Mouse (Mus musculus): ENCODE measurements around the gene Gm28048.

Gene Gm28048

GRCm38 (mm10) chr11:22883676-22884075, 98.2 kb downstream of the Gm28048 start:
- no peak for DNase-seq

DNA sequence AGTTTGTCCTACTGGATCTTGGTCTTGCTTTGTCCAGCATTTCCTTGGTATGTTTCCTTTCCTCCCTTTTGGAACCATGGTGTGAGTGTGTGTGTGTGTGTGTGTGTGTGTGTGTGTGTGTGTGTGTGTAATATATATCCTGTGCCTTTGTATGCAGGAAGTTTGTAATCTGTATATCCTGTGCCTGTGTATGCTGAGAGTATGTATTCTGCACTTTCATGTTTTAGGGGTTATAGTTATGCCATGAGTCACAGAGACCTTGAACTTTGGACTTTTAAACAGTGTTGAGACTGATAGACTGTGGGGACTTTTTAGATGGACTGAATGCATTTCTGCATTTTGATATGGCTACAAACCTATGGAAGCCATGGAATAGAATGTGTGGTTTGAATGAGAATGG, 99.0 kb downstream of the Gm28048 start:
- no peak for DNase-seq

DNA sequence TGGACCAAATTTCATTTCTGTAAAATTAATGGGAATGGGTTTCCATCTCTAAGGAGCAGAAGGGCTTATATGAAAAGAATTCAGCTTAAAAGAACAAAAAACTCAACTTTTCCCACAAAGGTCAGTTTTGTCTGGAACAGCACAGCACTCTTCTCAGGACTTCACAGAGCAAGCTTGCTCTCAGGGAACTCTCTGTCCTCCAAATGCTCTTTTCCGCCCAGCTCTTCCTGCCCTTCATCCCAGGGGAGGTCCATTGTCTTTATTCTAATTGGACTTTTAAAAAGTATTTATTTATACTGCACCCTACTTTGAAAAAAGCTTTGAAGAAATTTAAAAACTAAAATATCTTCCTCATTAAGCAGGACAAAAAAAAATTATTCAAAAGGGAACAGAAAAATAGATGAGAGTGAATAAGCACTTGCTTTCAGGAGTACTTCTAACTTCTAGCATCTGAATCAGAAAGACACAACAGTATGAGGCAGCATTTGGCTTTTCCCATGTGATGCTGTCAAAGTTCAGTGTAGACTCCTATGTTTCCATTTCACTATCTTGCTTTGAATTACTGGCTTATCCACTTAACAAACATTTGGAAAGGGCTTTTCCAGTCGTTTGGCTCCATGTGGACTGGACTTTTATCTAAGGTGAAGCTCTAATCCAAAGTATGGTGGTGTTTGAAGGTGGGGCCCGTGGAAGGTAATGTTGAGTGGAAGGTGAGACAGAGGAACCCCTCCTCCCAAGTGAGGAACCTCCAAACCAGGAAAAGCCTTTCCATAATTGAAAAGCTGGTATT, 101.3 kb downstream of the Gm28048 start:
- no peak for DNase-seq

DNA sequence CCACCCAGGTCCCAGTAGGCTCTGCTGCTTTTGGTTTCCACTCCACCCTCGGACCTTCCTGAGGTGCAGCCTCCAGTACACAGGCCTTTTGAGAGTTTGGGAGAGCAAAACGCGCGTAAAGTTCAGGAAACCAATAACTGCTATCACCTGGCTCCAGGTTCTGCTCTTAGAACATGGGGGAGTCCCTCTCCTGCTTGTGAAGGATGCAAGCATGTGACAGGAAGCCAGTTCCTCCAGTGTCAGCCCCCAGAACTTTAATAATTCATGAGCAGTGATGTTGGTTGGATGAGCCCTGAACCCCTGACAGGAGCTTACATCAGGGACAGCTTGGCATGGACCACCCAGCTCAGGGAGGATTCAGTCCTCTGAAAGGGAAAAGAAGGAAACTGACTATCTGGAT, 102.2 kb downstream of the Gm28048 start:
- no peak for DNase-seq

- DNase-seq: no peak
These were observed 105.1 kb downstream of the Gm28048 start for GRCm38 (mm10) chr11:22876680-22877330.

GRCm38 (mm10) chr11:22875279-22875678, 106.6 kb downstream of the Gm28048 start:
- no peak for DNase-seq

GRCm38 (mm10) chr11:22874747-22875146, 107.1 kb downstream of the Gm28048 start:
- DNase-seq: no peak

GRCm38 (mm10) chr11:22873383-22873782, 108.5 kb downstream of the Gm28048 start:
- DNase-seq: no peak

- no peak for DNase-seq
These were observed 109.6 kb downstream of the Gm28048 start for GRCm38 (mm10) chr11:22872307-22872680.

GRCm38 (mm10) chr11:22871628-22872306, 110.1 kb downstream of the Gm28048 start:
- no peak for DNase-seq

DNA sequence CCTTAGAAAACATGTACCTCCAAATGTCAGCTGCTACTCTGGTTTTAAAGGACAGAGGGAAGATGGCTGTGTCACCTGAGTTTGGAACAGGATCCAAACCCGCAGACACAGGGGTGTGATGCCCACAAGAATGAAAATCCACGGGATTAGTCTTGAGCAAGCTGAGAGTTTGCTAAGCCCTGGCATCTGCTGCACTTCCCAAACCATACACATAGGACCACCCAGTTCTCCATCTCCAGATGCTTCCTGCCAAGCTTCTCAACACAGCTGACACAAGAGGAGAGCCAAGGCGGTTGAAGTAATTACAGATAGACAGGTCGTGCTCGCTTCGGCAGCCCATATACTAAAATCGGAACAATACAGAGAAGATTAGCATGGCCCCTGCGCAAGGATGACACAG, 113.3 kb downstream of the Gm28048 start:
- no peak for DNase-seq

DNA sequence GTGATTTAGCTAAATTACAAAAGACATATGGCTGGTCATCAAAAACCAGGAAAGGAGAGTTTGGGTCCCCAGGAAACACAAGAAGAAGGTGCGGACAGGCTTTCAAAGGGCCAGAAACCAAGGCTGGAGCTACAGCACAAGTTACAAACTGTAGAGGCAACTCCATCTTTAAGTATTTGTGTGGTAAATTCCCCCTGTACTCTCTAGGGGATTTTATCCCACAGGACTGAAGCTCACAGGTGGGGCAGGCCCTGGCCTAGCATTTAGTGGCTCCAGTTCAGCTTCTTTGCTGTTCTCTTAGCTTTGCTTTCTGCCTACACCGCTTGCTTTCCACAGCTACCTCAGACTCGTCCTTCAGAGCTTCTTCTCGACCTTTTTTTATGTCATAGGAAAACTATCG, 114.2 kb downstream of the Gm28048 start:
- no peak for DNase-seq

DNA sequence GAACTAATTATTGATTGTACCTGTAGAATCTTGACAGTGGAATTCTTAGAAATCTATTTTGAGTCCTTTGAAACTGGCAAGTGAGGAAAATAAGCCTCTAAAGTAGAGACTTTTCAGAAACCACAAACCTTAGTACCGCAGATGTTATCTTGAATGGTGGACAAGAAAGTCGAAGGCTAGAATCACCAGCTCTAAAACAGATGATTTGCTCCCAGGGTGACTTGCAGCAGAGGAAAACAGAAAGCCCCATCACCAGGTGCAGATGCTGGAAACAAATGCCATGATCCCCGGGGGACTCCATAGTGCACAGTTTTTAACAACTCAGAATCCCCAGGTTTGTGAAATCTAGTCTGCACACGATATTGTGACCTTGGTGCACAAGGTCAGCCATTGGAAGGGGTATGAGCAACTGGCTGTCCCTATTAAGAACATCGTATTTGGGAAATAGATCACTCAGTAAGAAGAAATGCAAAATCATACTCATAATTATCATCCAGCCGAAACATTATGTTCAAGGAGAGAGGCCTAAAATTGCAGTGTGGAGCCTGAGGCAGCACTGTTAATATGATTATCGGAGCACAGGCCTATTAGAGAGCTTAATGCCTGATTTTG, 116.1 kb downstream of the Gm28048 start:
- DNase-seq: no peak

DNA sequence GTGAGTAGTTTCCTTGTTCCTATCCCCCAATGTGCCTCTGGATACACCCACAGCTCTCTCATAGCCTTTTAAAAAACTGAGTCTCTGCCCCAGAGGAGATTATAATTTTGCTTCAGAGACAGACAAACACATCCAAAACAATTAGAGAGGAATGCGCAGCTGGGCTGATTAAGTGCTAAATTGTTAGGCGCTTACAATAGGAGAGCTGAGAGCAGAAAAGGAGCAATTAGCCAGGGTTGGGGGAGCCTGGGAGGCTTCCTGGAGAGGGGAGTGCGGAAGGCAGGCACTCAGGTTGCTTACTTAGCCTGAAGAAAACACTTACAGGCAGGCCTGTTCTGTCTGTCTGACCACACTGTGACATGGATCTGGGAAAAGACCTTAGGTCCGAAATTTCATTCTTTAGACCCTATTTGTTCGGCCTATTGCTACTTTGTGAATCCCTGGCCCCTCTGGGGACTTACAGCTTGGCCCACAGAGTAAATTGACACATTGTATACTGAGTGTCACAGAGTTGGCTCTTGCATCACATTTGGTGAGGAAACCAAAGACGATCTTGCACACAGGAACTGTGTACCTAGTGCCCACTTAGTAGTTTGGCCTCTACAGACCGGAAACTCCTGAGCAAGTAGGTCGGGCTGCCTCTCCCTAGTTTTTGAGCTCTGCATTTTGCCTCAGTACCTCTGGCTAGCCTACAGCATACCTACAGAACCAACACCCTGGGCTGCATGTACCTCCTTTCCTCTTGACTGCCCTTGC, 117.4 kb downstream of the Gm28048 start:
- DNase-seq: no peak

DNA sequence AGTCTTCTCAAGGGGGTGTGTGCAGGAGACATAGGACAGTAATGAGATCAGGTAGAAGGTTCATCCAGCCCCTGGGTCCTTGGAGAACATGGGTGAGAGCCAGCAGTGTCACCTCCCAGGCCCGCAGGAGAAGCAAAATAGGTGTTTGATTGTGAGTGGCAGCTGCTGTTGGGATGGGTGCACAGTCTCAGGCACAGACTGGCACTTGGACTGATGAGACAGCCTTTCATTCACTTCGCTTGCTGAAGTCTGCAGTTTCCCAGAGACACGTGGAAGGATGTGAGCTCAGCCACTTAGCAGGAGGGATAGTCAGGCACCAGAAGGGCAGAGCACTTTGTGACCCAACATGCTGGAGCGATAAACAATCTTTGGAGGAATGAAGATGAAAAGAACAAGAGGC, 118.3 kb downstream of the Gm28048 start:
- DNase-seq: no peak

DNA sequence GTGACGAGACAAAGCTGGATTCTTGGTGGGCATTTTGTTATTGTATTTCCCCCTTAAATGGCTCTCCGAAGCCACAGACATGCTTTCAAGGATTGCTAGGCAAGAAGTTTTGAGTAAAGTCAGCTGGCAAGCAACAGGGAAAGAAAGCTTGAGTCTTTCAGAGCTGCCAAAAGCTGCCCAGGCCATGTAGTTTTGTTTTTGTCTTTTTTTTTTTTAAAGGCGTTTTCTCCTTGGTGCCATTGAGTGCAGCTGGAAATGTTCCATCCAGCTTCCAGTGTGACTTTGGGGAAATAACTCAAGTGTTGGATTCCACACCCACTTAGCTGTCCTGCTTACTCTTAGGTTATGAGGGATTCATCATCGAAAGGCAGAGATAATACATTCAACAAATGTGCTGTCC, 120.6 kb downstream of the Gm28048 start:
- no peak for DNase-seq

GRCm38 (mm10) chr11:22860335-22861227, 121.3 kb downstream of the Gm28048 start, which contains the start of gene B3gnt2:
B3gnt2 (minus strand) TSS chr11:22860961.
- peak; percentile 28 for DNase-seq

- DNase-seq: peak; percentile 95
These were observed 122.1 kb downstream of the Gm28048 start for GRCm38 (mm10) chr11:22859633-22860334.

GRCm38 (mm10) chr11:22859301-22859632, 122.6 kb downstream of the Gm28048 start:
- no peak for DNase-seq

GRCm38 (mm10) chr11:22858441-22859300, 123.2 kb downstream of the Gm28048 start:
- DNase-seq: peak; percentile 19

Measured in embryo, embryonic 11 days (tissue).